Mouse (Mus musculus): Measurements from ENCODE around the gene Sord. TPM values are rescaled to one million over a fixed set of nuclear protein-coding genes. Genes with fewer than 3 reads are reported as not detected.

The Sord gene
- polyA plus RNA-seq, 1 experiment = 23.0 TPM

- no peaks in the 10 kb centered on the region for H3K79me2 ChIP-seq (ENCODE audit: control insufficient read depth, insufficient read depth)
- TF ChIP-seq MYOD1 (IDR thresholded peaks at IDR 0.05; ENCODE audit: control insufficient read depth, insufficient read length, low read depth) (no peak), MAX (IDR thresholded peaks at IDR 0.05) (no peak), MYOG (IDR thresholded peaks at IDR 0.05; ENCODE audit: control insufficient read depth, extremely low read depth, insufficient read length) (no peak), USF1 (IDR thresholded peaks at IDR 0.05; ENCODE audit: low read depth) (no peak), CEBPB (IDR thresholded peaks at IDR 0.05; ENCODE audit: low read depth) (no peak), CTCF (IDR thresholded peaks at IDR 0.05; ENCODE audit: control insufficient read depth, insufficient read depth, insufficient read length) (no peak), FOSL1 (IDR thresholded peaks at IDR 0.05; ENCODE audit: insufficient read depth, low read length, poor library complexity, severe bottlenecking) (no peak)
- no peaks in the 10 kb centered on the region for H3K79me3 ChIP-seq (ENCODE audit: low read depth)
- no peaks in the 10 kb centered on the region for H3K36me3 ChIP-seq (ENCODE audit: control insufficient read depth, insufficient read depth)
- H3K27me3 ChIP-seq (ENCODE audit: control insufficient read depth, insufficient read depth, insufficient read length) = no peaks in the 10 kb centered on the region
- no peak overlapping the region for H3K4me3 ChIP-seq (ENCODE audit: insufficient read depth, poor library complexity, severe bottlenecking)
- no peak overlapping the region for H3ac ChIP-seq (ENCODE audit: control insufficient read depth, insufficient read length, low read depth)
Measured at GRCm38 (mm10) chr2:122260729-122261128, 26.2 kb downstream of the Sord start.

- Histone ChIP-seq H3K36me3 (ENCODE audit: control insufficient read depth, insufficient read depth) (no peaks in the 10 kb centered on the region), H3K27me3 (ENCODE audit: control insufficient read depth, insufficient read depth, insufficient read length) (no peaks in the 10 kb centered on the region), H3K4me3 (ENCODE audit: insufficient read depth, poor library complexity, severe bottlenecking) (no peak overlapping the region), H3ac (ENCODE audit: control insufficient read depth, insufficient read length, low read depth) (no peak overlapping the region), H3K79me2 (ENCODE audit: control insufficient read depth, insufficient read depth) (no peaks in the 10 kb centered on the region), H3K79me3 (ENCODE audit: low read depth) (no peaks in the 10 kb centered on the region)
- TF ChIP-seq MAX (IDR thresholded peaks at IDR 0.05) (no peak), CTCF (IDR thresholded peaks at IDR 0.05; ENCODE audit: control insufficient read depth, insufficient read depth, insufficient read length) (no peak), CEBPB (IDR thresholded peaks at IDR 0.05; ENCODE audit: low read depth) (no peak), MYOG (IDR thresholded peaks at IDR 0.05; ENCODE audit: control insufficient read depth, extremely low read depth, insufficient read length) (no peak)
Measured at GRCm38 (mm10) chr2:122264690-122265089, 30.1 kb downstream of the Sord start.

GRCm38 (mm10) chr2:122266407-122267193, 32.1 kb downstream of the Sord start:
- no peaks in the 10 kb centered on the region for H3K79me3 ChIP-seq (ENCODE audit: low read depth)
- no peak overlapping the region for H3ac ChIP-seq (ENCODE audit: control insufficient read depth, insufficient read length, low read depth)
- H3K4me3 ChIP-seq (ENCODE audit: insufficient read depth, poor library complexity, severe bottlenecking) = no peak overlapping the region
- H3K36me3 ChIP-seq (ENCODE audit: control insufficient read depth, insufficient read depth) = no peaks in the 10 kb centered on the region
- no peaks in the 10 kb centered on the region for H3K79me2 ChIP-seq (ENCODE audit: control insufficient read depth, insufficient read depth)
- no peaks in the 10 kb centered on the region for H3K27me3 ChIP-seq (ENCODE audit: control insufficient read depth, insufficient read depth, insufficient read length)
- TF ChIP-seq MYOG (IDR thresholded peaks at IDR 0.05; ENCODE audit: control insufficient read depth, extremely low read depth, insufficient read length) (no peak), CEBPB (IDR thresholded peaks at IDR 0.05; ENCODE audit: low read depth) (no peak), MAX (IDR thresholded peaks at IDR 0.05) (no peak)

GRCm38 (mm10) chr2:122278769-122279168, 44.2 kb downstream of the Sord start:
- no peak for TF ChIP-seq CEBPB (IDR thresholded peaks at IDR 0.05; ENCODE audit: low read depth)
- no peak for TF ChIP-seq MYOD1 (IDR thresholded peaks at IDR 0.05; ENCODE audit: control insufficient read depth, insufficient read length, low read depth)
- no peak for TF ChIP-seq FOSL1 (IDR thresholded peaks at IDR 0.05; ENCODE audit: insufficient read depth, low read length, poor library complexity, severe bottlenecking)
- TF ChIP-seq CTCF (IDR thresholded peaks at IDR 0.05; ENCODE audit: control insufficient read depth, insufficient read depth, insufficient read length) = no peak
- no peak for TF ChIP-seq MAX (IDR thresholded peaks at IDR 0.05)
- TF ChIP-seq USF1 (IDR thresholded peaks at IDR 0.05; ENCODE audit: low read depth) = no peak
- no peak for TF ChIP-seq MYOG (IDR thresholded peaks at IDR 0.05; ENCODE audit: control insufficient read depth, extremely low read depth, insufficient read length)
- no peaks in the 10 kb centered on the region for H3K27me3 ChIP-seq (ENCODE audit: control insufficient read depth, insufficient read depth, insufficient read length)

GRCm38 (mm10) chr2:122284091-122284490, 49.5 kb downstream of the Sord start:
- Histone ChIP-seq H3ac (ENCODE audit: control insufficient read depth, insufficient read length, low read depth) (no peak overlapping the region), H3K79me3 (ENCODE audit: low read depth) (no peaks in the 10 kb centered on the region), H3K36me3 (ENCODE audit: control insufficient read depth, insufficient read depth) (no peaks in the 10 kb centered on the region), H3K4me3 (ENCODE audit: insufficient read depth, poor library complexity, severe bottlenecking) (no peak overlapping the region), H3K79me2 (ENCODE audit: control insufficient read depth, insufficient read depth) (no peaks in the 10 kb centered on the region), H3K27me3 (ENCODE audit: control insufficient read depth, insufficient read depth, insufficient read length) (no peaks in the 10 kb centered on the region)
- TF ChIP-seq CEBPB (IDR thresholded peaks at IDR 0.05; ENCODE audit: low read depth) (no peak), MAX (IDR thresholded peaks at IDR 0.05) (no peak), FOSL1 (IDR thresholded peaks at IDR 0.05; ENCODE audit: insufficient read depth, low read length, poor library complexity, severe bottlenecking) (no peak), USF1 (IDR thresholded peaks at IDR 0.05; ENCODE audit: low read depth) (no peak), CTCF (IDR thresholded peaks at IDR 0.05; ENCODE audit: control insufficient read depth, insufficient read depth, insufficient read length) (no peak), MYOD1 (IDR thresholded peaks at IDR 0.05; ENCODE audit: control insufficient read depth, insufficient read length, low read depth) (no peak), MYOG (IDR thresholded peaks at IDR 0.05; ENCODE audit: control insufficient read depth, extremely low read depth, insufficient read length) (no peak)

More at GRCm38 (mm10) chr2:122278769-122279168, 44.2 kb downstream of the Sord start:
- Histone ChIP-seq H3K36me3 (ENCODE audit: control insufficient read depth, insufficient read depth) (no peaks in the 10 kb centered on the region), H3ac (ENCODE audit: control insufficient read depth, insufficient read length, low read depth) (no peak overlapping the region), H3K4me3 (ENCODE audit: insufficient read depth, poor library complexity, severe bottlenecking) (no peak overlapping the region), H3K79me2 (ENCODE audit: control insufficient read depth, insufficient read depth) (no peaks in the 10 kb centered on the region), H3K79me3 (ENCODE audit: low read depth) (no peaks in the 10 kb centered on the region)

- Histone ChIP-seq H3K79me2 (ENCODE audit: control insufficient read depth, insufficient read depth) (no peaks in the 10 kb centered on the region), H3K4me3 (ENCODE audit: insufficient read depth, poor library complexity, severe bottlenecking) (no peak overlapping the region), H3ac (ENCODE audit: control insufficient read depth, insufficient read length, low read depth) (no peak overlapping the region), H3K79me3 (ENCODE audit: low read depth) (no peaks in the 10 kb centered on the region), H3K27me3 (ENCODE audit: control insufficient read depth, insufficient read depth, insufficient read length) (no peaks in the 10 kb centered on the region), H3K36me3 (ENCODE audit: control insufficient read depth, insufficient read depth) (no peaks in the 10 kb centered on the region)
- no peak for TF ChIP-seq FOSL1 (IDR thresholded peaks at IDR 0.05; ENCODE audit: insufficient read depth, low read length, poor library complexity, severe bottlenecking)
Measured at GRCm38 (mm10) chr2:122286137-122286536, 51.6 kb downstream of the Sord start.
